Mouse (Mus musculus) CD4-positive helper T cell, adult 2 months (primary cell): ENCODE measurements around the gene Gm28051.

Source experiments
- DNase-seq: peaks from one replicate; pipeline ENCODE4 v3.0.0-alpha.2; 2012; ENCODE audit warnings: low read depth, missing footprints, low spot score

The Gm28051 gene

DNA sequence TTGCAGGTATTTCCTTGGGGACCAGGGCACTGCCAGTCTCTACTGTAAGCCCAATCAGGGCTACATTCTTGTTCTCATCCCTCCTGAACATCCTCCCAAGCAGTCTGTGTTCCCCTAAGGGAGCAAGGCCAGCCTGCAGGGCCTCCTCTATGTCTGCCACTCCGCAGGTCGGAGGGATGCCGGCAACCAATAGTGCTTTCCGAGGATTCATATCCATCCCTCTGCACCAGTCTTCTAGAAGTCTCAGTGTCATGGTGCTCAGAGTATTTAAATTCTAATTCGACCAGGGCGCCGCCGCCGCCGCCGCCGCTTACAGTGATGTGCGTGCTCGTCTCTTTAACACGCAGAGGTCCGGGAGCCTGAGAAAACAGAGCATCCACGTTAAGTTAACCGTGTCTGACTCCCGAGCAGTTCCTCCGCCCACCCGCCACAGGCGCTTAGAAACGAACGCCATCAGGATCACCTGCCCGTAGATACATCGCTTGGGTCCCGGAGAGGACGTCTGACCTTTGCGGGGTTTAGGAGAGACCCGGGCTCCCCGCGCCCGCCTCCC is 14.5 kb downstream of the Gm28051 start:
- DNase-seq = no peak

DNA sequence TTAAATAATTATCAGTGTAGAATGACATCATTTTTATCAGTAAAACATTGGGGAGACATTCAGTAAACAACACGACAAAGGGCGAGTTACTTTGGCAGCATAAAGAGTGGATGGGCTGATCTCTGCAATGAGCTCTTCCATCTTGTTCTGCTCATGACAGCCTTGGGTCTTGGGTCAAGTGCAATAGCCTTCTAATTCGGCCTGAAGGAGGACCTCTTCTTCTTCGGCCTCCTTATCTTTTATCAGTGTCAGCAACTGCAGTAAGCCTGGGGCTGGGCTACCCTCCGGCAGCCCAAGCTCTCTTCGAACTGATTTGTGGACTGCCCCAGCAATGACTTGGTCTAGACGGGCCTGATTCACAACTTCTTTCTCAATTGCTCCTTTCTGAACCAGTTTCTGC is 15.5 kb downstream of the Gm28051 start:
- DNase-seq = no peak

DNA sequence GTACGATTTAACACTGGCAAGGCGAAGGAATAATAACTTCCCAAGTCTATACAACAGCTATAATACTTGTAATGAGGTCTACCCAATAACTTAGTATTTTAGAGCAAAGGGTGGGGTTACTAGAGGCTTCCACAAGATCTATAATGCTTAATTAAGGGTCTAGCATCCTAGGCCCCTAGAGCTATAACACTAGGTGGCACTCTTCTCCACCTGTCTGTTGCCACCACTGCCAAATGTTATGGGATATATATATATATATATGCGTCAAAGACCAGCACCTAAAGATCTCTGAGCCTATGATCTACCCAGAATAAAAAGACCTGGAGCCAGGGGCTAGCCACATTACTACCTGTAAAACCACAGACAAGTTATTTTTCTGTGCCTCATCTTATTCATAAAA is 17.3 kb downstream of the Gm28051 start:
- DNase-seq = peak; percentile 66

DNA sequence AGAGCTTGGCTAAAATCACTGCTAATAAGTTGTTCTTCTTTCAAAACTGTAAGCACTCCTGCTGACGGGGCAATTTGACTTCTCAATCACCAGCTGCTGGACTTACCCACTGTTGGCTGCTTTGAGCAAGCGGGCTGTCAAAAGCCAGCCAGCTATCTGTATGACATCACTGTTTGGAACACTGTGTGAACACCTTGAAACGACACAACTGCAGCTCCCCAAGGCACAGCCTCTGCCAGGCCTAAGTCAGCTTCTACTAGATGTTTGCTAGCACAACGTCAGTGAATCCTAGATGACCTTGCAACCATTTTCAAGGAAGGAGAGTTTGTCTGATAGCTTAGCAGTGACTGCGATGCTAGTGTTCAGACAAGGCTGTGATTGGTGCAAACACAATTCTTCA is 18.5 kb downstream of the Gm28051 start:
- no peak for DNase-seq

DNA sequence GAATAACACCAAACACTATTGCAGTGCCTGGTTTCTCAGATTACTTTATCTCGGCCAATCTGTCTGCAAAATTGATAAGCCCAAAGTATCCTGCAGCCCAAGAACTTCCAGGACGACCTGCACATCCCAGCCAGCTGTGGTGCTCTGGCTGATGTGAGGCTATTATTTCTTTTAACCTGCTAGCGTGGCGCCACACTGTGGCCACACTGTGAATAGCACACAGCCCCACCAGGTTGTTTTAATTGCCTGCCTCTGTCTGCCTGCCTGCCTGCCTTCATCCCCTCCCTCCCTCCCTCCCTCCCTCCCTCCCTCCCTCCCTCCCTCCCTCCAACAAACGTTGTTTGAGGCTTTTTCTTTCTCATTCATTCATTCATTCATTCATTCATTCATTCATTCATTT is 24.2 kb downstream of the Gm28051 start:
- DNase-seq = peak; percentile 73

DNA sequence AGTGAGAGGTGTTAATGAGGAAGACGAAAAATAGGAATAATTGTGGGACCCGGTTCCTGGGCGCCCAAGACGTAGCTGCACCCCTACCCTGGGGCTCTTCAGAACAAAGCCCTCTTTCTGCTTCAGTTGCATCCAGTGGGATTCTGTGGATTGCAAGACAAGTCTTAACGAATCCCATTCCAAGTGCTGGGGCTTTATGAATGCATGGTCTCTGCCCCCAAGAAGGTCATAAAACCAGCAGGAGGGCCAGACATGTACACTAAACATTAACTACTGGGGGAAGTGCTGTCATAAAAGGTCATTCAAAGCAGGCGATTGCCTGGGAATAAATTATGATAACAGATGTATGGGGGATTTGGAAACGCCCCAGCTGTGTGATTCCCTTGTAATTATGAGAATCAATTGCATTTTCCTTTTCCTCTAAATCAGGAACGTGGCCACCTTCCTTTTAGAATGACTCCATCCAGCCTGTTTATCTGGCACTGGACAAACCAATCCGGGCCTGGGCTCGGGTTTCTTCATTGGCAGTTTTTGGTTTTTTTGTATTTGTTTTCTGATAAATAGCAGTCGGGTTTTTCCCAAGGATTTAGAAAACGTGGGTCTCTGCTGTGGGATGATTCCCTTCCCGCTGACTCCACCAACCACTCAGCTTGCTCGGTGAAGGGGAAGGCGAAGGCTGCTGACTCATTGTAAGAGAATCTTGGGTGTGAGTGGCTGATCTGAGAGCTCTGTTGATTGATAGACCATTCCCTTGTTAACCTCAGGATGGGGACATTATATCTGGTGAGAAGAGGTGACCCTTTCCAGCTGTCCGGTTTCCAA is 26.6 kb downstream of the Gm28051 start:
- DNase-seq = no peak

DNA sequence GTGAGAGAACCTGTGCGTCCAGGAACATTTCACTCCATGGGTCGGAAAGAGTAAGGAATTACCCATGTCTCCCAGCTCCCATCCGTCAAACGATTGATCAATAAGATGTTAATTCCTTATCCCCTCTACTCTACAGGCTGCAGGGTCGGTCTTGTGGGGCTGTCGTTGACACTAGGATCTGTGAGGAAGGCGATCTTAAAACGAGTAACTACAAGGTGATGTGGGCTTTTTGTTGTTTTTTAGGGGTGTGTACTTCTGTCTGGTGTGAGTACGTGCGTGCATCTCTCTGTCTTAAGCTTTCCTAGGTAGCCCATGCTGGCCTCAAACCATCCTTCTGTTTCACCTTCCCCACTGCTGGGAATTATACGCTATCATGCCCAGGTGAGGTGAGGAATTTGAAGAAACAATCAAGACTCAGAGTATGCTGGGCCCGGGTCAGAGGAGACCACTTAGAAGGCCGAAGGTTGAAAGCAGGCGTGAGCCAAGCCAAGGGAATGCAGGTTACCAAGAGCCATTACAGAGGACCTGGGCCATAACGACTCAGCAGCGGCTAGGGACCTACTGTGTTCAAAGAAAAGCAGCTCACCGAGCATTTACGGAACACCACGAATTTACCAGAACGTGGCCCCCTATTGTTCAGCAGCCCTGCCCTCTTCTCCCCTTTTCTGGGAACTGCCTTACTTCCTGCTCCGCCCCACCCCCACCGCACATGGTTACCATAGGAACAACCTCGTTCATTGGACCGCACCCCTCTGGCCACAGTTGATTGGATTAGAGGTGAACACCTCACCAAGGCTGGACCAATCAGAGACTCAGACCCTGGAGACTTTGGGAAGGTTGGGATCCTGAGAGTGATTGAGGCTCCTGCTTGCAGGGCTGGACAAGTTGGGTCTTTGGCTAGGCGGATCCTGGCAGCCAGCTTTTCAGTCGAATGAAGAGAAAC is 27.4 kb downstream of the Gm28051 start:
- peak; percentile 40 for DNase-seq

DNA sequence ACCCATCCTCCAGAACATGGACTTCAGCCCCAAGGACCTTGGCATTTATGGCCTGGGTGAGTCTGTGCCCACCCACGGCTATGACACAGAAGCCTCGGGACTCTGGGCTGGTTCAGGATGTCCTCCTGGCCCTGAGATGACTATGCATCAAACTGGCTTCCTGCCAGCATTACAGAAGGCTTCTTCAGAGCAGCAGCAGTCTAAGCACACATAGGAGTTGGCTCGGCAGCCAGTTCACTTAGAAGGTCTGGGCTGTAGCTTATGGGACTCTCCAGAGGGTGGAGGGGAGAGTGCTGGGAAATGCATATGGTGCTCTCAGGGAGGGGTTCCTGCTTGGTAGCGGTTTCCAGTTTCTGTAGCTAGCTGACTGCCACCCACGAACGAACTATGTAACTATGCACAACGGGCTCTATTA is 31.8 kb downstream of the Gm28051 start:
- DNase-seq = peak; percentile 74

DNA sequence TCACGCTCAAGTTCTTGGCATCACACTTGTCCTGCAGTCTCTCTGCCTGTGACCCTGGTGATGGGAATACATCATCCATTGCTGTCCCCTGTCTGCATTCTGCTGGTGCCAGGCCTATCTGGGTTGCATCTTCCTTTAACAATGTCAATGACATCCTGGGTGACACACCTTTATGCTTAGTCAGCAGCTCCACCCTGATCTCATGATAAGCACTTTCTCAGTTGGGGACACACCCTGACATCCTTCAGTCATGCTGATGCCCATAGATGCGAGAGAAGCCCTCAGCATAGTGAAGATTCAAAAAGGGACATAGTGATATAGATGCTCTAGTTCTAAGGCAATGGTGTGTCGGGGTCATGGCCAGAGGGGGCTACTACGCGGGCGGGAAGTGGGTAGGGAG is 32.4 kb downstream of the Gm28051 start:
- DNase-seq = peak; percentile 78

DNA sequence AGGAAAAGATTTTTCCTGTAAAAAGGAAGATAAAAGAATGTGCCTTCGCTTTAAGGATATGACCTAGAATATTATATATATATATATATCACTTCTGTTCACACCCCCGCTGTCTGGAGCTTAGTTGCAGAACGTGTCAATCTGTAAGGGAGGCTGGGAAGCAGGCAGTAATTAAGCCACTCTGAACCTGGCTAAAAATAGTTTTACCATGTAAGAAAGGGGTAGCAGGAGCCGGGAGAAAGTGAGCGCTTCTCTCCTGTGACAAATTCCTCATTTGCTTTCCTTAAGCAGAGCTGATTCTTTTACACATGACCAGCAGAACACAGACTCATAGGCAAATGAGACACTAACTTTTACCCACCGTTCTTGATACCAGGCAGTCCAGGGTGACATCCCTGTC is 33.7 kb downstream of the Gm28051 start:
- DNase-seq = no peak

DNA sequence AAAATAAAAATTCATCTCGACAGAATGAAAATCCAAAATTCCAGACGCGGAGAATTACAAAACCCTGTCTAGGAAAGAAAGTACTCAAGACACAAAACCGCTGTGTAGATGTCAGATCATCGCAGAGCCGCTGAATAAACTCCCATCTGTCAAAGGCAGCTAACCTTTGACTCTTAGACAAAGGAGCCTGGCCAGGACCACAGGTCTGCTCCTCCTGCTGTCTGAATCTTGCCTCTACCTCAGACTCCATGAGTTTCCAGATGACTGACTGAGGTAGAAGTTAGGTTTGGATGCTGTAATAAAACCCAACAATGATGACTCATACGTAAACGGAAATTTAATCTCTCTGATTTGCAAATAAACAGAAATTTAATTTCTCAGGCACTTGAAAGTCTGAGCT is 34.6 kb downstream of the Gm28051 start:
- no peak for DNase-seq

DNA sequence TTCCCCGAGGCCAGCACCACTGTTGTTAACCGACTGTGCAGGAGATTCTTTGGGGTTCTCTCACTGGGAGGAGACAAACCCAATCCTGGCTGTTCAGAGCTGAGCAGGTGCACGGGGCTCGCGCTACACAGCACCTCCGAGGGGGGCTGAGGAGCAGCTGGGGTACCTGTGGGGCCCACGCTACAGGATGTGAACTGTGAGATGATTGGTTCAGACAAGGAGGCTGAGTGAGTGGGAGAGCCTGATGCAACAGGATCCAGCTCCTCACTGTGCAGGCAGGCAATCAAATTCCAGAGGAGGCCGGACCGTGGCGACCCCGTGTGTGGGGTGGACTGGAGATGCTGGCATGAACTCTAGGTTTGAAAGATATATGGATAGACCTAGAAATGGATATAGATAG is 35.1 kb downstream of the Gm28051 start:
- DNase-seq = no peak

DNA sequence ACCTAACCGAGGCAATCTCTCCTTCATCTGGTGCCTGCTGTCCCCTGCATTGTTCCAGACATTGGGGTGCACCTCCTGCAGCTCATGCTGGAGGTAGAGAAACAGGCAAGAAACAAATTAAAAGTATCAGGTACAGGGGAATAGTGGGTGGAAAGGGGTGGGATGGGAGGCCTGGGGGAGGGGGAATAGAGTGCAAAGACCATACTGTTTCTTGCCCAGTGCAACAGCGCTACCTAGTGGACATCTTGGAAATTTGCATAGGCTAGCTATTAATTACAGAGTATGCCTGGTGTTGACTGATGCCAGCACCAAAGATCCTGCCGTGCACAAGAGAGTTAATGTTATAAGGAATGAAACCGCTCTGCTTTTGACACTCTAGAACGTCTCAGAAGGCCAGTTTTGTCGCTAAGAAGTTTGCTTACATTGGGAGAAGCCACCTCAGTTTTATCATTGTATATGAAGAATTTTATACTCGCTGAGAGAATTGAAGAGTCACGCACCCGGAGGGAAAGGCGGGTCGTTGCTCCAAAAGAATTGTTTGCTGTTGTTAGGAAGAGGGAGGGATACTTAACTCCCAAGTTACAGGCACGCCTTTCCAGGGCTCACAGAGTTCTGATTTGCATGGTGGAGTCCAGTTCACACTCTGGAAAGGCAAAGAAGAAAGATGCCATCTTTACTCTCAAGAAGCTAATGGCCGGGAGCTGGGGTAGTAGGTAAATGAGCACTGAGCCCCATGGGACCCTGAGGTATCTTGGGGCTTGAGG is 37.8 kb downstream of the Gm28051 start:
- peak; percentile 62 for DNase-seq

DNA sequence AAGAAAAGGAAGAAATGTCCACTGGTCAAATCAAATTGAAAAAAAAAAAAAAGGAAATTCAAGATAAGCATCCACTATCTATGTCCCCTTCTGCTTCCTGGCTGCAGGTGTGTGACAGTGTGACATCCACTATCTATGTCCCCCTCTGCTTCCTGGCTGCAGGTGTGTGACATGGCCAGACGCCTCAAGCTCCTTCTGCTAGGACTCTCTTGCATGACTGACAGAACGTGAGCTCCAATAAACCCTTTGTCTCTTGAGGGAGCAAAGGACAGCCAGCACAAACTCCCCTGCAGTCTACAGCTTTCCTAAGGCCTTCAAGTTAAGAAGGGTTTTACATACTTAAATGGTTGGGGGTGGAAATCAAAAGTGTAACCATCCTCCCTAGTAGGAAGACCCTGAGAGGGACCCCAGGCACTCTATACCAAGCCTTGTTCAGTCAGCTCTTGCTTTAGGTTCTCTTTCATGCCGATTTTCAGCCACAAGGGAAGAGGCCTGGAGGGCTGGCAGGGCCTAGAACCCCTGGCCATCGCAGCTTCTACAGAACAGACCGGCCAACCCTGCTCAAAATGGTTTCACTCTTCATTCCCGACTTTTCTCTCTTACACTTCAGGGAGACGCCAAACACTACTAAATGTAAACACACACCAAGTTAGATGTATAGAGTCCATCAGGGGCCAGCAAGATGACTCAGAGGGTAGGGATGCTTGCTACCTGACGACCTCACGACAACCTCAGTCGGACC is 42.7 kb downstream of the Gm28051 start:
- DNase-seq = no peak

DNA sequence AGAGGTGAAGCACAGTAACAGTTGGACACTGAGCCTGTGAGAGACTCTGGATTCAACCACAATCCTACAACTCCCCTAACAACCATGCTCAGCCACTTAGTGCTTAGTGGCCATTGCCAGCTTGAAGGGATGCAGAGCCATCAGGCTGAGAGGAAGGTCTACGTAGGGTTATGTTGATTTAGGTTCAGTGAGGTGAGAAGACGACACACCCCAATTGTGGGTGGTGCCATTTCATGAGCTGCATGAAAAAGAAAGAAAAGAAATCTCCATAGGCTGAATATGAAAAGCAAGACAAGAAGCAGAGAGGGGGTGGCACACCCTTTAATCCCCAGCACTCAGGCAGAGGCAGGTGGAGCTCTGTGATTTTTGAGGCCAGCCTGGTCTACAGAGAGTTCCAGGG is 43.4 kb downstream of the Gm28051 start:
- no peak for DNase-seq

DNA sequence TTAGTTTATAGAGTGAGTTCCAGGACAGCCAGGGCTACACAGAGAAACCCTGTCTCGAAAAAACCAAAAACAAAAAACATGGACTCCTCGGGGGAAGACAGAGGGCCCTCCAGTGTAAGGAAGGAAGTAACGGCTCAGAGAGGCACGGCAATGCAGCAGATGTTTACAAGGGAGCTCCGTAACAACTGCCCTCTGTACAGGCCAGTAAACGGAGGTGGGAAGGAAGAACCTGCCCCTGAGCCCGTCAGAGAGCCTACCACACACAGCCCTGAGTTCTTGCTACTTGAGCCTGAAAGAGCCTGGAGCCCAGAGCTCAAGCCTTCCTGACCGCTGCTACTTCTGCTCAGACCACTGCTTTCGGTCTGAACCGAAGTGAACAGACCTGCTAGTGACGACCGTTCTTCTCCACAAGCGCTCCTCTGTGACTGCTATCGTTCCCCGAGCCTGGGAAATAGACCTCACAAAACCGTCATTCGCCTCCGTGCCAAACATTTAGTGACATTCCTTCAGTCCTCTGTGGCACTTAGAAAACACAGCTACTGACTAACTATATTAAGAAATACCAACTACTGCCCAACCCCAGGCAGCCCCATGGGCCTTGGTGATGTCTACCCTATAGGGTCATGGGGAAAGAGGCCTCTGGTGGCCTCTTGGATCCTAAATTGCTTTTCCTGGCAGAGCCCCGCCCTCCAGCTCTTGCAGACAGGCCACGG is 44.3 kb downstream of the Gm28051 start:
- DNase-seq = no peak

DNA sequence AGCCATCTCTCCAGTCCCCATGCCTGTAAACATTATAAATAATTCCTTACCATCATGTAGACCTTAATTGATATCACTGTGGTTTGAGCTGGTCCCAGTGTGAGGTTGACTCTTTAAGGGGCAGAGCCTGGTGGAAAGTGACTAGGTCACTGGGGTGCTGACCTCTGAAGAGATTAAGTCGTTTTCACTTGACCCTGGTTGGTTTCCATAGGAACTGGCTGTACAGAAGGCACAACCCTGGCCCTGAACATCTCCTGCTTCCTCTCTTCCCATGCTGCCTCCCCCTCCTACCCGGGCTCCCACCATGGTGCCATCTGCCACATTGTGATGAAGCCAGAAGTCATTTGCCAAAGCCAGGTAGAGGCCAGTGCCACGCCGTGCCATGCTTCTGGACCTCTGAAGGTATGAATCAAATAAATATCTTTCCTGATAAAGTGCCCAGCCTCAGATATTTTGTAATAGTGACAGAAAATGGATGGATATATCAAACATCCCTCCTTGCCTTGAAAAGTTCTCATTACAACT is 46.7 kb downstream of the Gm28051 start:
- DNase-seq = no peak

DNA sequence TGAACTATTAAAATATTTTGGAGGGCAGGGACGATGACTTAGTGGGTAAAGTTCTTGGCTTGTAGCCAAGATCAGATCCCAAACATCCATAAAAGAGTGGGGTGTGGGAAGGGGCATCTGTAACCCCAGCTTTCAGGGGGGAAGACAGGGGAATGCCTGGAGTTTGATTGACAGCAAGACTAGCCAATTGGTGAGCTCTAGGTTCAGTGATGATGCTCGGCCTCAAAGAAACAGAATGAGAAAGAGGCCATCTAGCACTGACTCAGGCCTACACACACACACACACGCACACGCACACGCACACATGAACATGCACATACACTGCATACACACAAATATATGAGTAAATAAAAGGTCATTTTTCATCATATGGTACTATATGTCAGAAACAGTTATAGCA is 47.7 kb downstream of the Gm28051 start:
- DNase-seq = no peak

DNA sequence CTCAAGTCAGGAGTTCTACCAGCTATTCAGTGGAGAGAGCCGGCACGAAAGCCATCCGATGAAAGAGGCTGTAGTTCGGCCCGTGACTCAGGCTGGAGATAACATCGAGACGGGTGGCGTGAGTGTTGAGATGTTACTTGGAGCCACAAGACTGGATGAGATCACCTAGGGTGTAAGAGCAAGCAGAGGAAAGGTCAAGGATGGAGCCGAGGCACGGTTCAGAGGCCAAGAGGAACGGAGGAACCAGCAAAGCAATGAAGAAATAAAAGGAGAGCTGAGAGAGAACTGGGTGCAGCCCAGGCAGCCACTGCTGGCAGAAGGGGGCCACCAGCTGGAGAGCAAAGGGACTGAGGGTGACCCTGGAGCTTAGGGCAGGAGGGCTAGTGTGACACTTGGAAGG is 49.3 kb downstream of the Gm28051 start:
- DNase-seq = no peak

DNA sequence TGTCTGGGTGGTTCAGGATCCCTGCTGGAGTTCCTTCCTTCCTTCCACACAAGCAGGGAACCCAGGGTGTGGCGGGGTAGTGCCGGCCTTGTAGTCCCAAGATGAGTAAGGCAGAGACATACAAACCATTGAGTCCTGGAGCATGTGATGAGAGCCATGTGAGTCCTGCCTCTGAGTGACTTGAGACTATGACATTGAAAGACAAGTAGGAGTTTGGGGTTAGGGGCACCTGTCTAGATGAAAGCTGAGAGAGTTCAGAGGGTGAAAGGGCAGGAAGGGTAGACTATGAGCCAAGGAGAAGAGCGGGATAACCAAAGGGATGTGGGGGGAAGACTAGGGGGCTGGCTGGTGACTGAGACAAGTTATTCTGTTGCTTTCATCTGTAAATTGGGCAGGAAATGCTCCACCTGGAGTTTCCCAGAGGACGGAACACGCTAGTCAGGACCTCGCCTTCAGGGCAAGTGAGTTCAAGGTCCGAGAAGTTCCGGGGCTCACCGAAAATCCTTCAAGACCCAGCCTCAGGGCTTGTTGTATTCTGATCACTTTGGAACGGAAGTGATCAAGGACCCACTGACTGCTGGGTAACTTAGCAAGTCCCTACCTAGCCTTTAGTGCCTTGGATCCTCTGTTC is 50.6 kb downstream of the Gm28051 start:
- no peak for DNase-seq
